Mouse (Mus musculus) cortical plate, adult 2 months (tissue): ENCODE results near the gene Hoxb4.

Experiments
- CTCF ChIP-seq: fragments of 200-500 bp; IDR thresholded peaks from 2 replicates; pipeline ENCODE4 v1.5.1; 2011; ENCODE audit warnings: mild to moderate bottlenecking, control low read depth, low read length; ENCODE audit not compliant: insufficient read depth; ENCODE audit errors: extremely low read depth
- POLR2A ChIP-seq: fragments of 200-500 bp; IDR thresholded peaks from 2 replicates; pipeline ENCODE4 v1.6.1; 2011; ENCODE audit warnings: mild to moderate bottlenecking, low read length, control low read depth; ENCODE audit not compliant: insufficient read depth; ENCODE audit errors: extremely low read depth

DNA sequence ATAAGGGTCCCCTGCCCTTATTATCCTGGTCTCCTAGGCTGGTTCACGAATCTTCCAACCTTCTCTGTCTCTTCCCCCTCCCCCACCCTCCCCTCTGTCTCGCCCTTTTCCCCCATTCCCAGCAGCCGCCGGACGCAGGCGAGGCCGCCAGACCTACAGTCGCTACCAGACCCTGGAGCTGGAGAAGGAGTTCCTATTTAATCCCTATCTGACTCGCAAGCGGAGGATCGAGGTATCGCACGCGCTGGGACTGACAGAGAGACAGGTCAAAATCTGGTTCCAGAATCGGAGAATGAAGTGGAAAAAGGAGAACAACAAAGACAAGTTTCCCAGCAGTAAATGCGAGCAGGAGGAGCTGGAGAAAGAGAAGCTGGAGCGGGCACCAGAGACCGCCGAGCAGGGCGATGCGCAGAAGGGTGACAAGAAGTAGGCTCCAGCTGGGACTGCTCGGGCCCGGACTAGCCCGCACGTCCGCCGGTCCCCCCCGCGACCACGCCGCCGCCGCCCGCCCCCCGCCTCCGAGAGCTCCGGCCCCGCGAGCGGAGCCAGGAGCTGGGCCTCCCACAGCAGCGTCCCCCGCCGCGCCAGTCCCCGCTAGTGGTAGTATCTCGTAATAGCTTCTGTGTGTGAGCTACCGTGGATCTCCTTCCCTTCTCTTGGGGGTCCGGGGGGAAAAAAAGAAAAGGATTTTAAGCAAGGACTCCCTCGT lies 33.9 kb upstream of the Hoxb4 start:
- TF ChIP-seq CTCF = no peak
- no peak for TF ChIP-seq POLR2A
